ENCODE assay signal across 8 mouse cellular contexts in genomic region chr1:179960543-179960876, GRCm38 (mm10). TPM values are rescaled to one million over a fixed set of nuclear protein-coding genes. Genes with fewer than 3 reads are reported as not detected.
DNase-seq lines count a peak whose midpoint lies in the region; ATAC-seq and TF ChIP-seq lines count a peak whose summit lies in the region.

No protein-coding gene starts in this region.

- no peak for DNase-seq in lung, adult 2 months
- DNase-seq in lung, postnatal 14 days: no peak
- no peak for DNase-seq in adrenal gland, adult (ENCODE audit: inconsistent age in 2 of 2, low spot score in 1 of 2)
- no peak for DNase-seq in gastrocnemius, postnatal 10 days

- peaks cover 5% of the 10 kb centered on the region for H3K4me1 ChIP-seq in lung, adult 2 months (ENCODE audit: control insufficient read depth, insufficient read depth, low read length)
- peaks cover 21% of the 10 kb centered on the region for H3K4me1 ChIP-seq in embryonic facial prominence, embryonic 13.5 days
- peaks cover 5% of the 10 kb centered on the region; the same call in 1 of the 2 replicates for H3K4me1 ChIP-seq in intestine, embryonic 16.5 days (ENCODE audit: control insufficient read depth, insufficient read depth, low read length)
- peaks cover 38% of the 10 kb centered on the region for H3K4me1 ChIP-seq in neural tube, embryonic 13.5 days (replicated peaks)

- H3K4me3 ChIP-seq in lung, adult 2 months (replicated peaks; ENCODE audit: extremely low read depth, low read depth, low read length): peak overlapping the region; percentile 88
- H3K4me3 ChIP-seq in embryonic facial prominence, embryonic 13.5 days: peak overlapping the region; percentile 81
- peak overlapping the region; percentile 87 for H3K4me3 ChIP-seq in intestine, embryonic 16.5 days (ENCODE audit: low read length)
- H3K4me3 ChIP-seq in neural tube, embryonic 13.5 days: peak overlapping the region; percentile 81

- no peak for ATAC-seq in embryonic facial prominence, embryonic 13.5 days (ENCODE audit: insufficient number of reproducible peaks, insufficient read depth, low FRiP score, low TSS enrichment, low read depth)
- ATAC-seq in intestine, embryonic 16.5 days: no peak
- ATAC-seq in neural tube, embryonic 13.5 days (ENCODE audit: low read depth): no peak
- no peak for ATAC-seq in monocyte, adult 5-6 weeks (replicated peaks; ENCODE audit: insufficient number of reproducible peaks, low FRiP score, low TSS enrichment, poor library complexity, severe bottlenecking)

- no peak for TF ChIP-seq CTCF in lung, adult 2 months (IDR thresholded peaks at IDR 0.05; ENCODE audit: insufficient read depth, low read length)

- peak overlapping the region; percentile 91 for H3K27ac ChIP-seq in embryonic facial prominence, embryonic 13.5 days
- H3K27ac ChIP-seq in intestine, embryonic 16.5 days (ENCODE audit: low read length): peak overlapping the region; percentile 91
- H3K27ac ChIP-seq in neural tube, embryonic 13.5 days (replicated peaks): peak overlapping the region; percentile 98

- no peaks in the 10 kb centered on the region; the same call in 1 of the 2 replicates for H3K27me3 ChIP-seq in embryonic facial prominence, embryonic 13.5 days
- no peaks in the 10 kb centered on the region for H3K27me3 ChIP-seq in intestine, embryonic 16.5 days (replicated peaks; ENCODE audit: control insufficient read depth, insufficient read depth, low read length)
- no peaks in the 10 kb centered on the region for H3K27me3 ChIP-seq in neural tube, embryonic 13.5 days

- no peaks in the 10 kb centered on the region for H3K36me3 ChIP-seq in embryonic facial prominence, embryonic 13.5 days
- H3K36me3 ChIP-seq in intestine, embryonic 16.5 days (ENCODE audit: control insufficient read depth, insufficient read depth, low read length): no peaks in the 10 kb centered on the region
- no peaks in the 10 kb centered on the region for H3K36me3 ChIP-seq in neural tube, embryonic 13.5 days

- no peak for TF ChIP-seq POLR2A in lung, adult 2 months (IDR thresholded peaks at IDR 0.05; ENCODE audit: borderline replicate concordance, extremely low read depth, low read depth, low read length)

- no peaks in the 10 kb centered on the region for H3K9me3 ChIP-seq in embryonic facial prominence, embryonic 13.5 days
- H3K9me3 ChIP-seq in intestine, embryonic 16.5 days (ENCODE audit: control insufficient read depth, low read length): no peaks in the 10 kb centered on the region
- H3K9me3 ChIP-seq in neural tube, embryonic 13.5 days: no peaks in the 10 kb centered on the region

- WGBS in lung, adult 2 months: under 1% methylated on average over 9 of the region's 9 CpGs
- under 1% methylated on average over 9 of the region's 9 CpGs for WGBS in embryonic facial prominence, embryonic 13.5 days
- 0% methylated on average over 9 of the region's 9 CpGs for WGBS in intestine, embryonic 16.5 days
- WGBS in neural tube, embryonic 13.5 days: 0% methylated on average over 9 of the region's 9 CpGs

- H3K9ac ChIP-seq in embryonic facial prominence, embryonic 13.5 days: peak overlapping the region; percentile 92
- H3K9ac ChIP-seq in intestine, embryonic 16.5 days (ENCODE audit: low read depth, low read length): peak overlapping the region; percentile 94
- peak overlapping the region; percentile 96 for H3K9ac ChIP-seq in neural tube, embryonic 13.5 days

- H3K4me2 ChIP-seq in embryonic facial prominence, embryonic 13.5 days: peak overlapping the region; percentile 72
- H3K4me2 ChIP-seq in intestine, embryonic 16.5 days (ENCODE audit: low read depth, low read length): peak overlapping the region; percentile 79
- H3K4me2 ChIP-seq in neural tube, embryonic 13.5 days: peak overlapping the region; percentile 90

RNA-seq across cellular contexts. Expression of gene Cdc42bpa, which starts 0.2 kb away (rescaled TPM):
- 27.7 and 31.9 TPM in 2 replicates for polyA plus RNA-seq in lung, adult 2 months (2012; rRNA removed)
- polyA plus RNA-seq in embryonic facial prominence, embryonic 13.5 days (2015; fragmentation: Nextera tagmentation; extraction: Ambion mirVana): 21.1 and 24.4 TPM in 2 replicates
- 8.2 and 8.6 TPM in 2 replicates for polyA plus RNA-seq in intestine, embryonic 16.5 days (2015; fragmentation: Nextera tagmentation; extraction: Ambion mirVana)
- polyA plus RNA-seq in neural tube, embryonic 13.5 days (2015; fragmentation: Nextera tagmentation; extraction: Ambion mirVana): 20.3 and 21.3 TPM in 2 replicates
- 10 to 100 TPM; 34.9 to 43.3 TPM for total RNA-seq in gastrocnemius, postnatal 10 days (2021)
- total RNA-seq in monocyte, adult 5-6 weeks (2017): 0.11 to 2.7 TPM (median 2.0 TPM) in 3 replicates
